Mouse (Mus musculus): ENCODE measurements around the gene Maff.

GRCm38 (mm10) chr15:79313848-79314369, 32.5 kb upstream of the Maff start:
- TF ChIP-seq CTCF (IDR thresholded peaks at IDR 0.05; ENCODE audit: low read depth, low read length) = no peak
- TF ChIP-seq POLR2A (IDR thresholded peaks at IDR 0.05; ENCODE audit: borderline replicate concordance, low read depth, low read length) = no peak
